Mouse (Mus musculus) forebrain, postnatal 0 days (tissue): ENCODE measurements around the gene Cdk17. TPM values are rescaled to one million over a fixed set of nuclear protein-coding genes. Genes with fewer than 3 reads are reported as not detected.

Experiments
- ATAC-seq: fragments of 200-750 bp; cut with Nextera tagmentation; 2 replicates; pipeline ENCODE4 v1.8.0; 2017; ENCODE audit warnings: mild to moderate bottlenecking, moderate library complexity
- DNase-seq: peaks from one replicate; pipeline ENCODE4 v3.0.0-alpha.2; 2015
- H3K27ac ChIP-seq: fragments of 300-500 bp; sonication (generic); 2 replicates; pipeline ENCODE4 v1.5.1; 2014; ENCODE audit warnings: low read depth, mild to moderate bottlenecking, antibody characterized with exemption, low read length, moderate library complexity, mixed read lengths
- H3K27me3 ChIP-seq: fragments of 300-500 bp; sonication (generic); 2 replicates; pipeline ENCODE4 v1.6.1; 2014; ENCODE audit warnings: mild to moderate bottlenecking, low read length, mixed read lengths; ENCODE audit not compliant: insufficient read depth
- H3K36me3 ChIP-seq: fragments of 300-500 bp; sonication (generic); 2 replicates; pipeline ENCODE4 v1.6.1; 2014; ENCODE audit warnings: mild to moderate bottlenecking, moderate library complexity; ENCODE audit not compliant: insufficient read depth
- H3K4me1 ChIP-seq: fragments of 300-500 bp; sonication (generic); 2 replicates; pipeline ENCODE4 v1.6.1; 2014; ENCODE audit warnings: antibody characterized with exemption; ENCODE audit not compliant: insufficient read depth
- H3K4me2 ChIP-seq: fragments of 300-500 bp; sonication (generic); 2 replicates; pipeline ENCODE4 v1.6.1; 2014; ENCODE audit warnings: low read depth, mild to moderate bottlenecking, moderate library complexity
- H3K4me3 ChIP-seq: fragments of 300-500 bp; sonication (generic); 2 replicates; pipeline ENCODE4 v1.5.1; 2014; ENCODE audit warnings: low read depth, low read length, mixed read lengths
- H3K9ac ChIP-seq: fragments of 300-500 bp; sonication (generic); 2 replicates; pipeline ENCODE4 v1.6.1; 2014; ENCODE audit warnings: mild to moderate bottlenecking
- H3K9me3 ChIP-seq: fragments of 300-500 bp; sonication (generic); 2 replicates; pipeline ENCODE4 v1.6.1; 2016; ENCODE audit warnings: low read length
- CTCF ChIP-seq: sonication (generic); IDR thresholded peaks from 2 replicates; pipeline ENCODE4 v1.5.1; 2016; ENCODE audit warnings: antibody characterized with exemption, control low read depth, low read depth
- WGBS: fragments of 180-500 bp; shearing (Covaris S2); extraction: QIAGEN DNeasy Blood & Tissue Kit; methylation state at CpG from one replicate; pipeline ENCODE4 v1.1.7; 2014; 5-methylcytosine and 5-hydroxymethylcytosine counted together
- polyA plus RNA-seq: library from polyadenylated mRNA; unstranded; fragments of >200 nt; fragmentation: Nextera tagmentation; extraction: Ambion mirVana; gene quantifications from 2 replicates; pipeline ENCODE4 v1.2.1, GENCODE M21; 2015
- total RNA-seq: library from RNA; depleted of rRNA; stranded (reverse); fragments of >200 nt; gene quantifications from 2 replicates; pipeline ENCODE4 v1.2.3, GENCODE M21; 2014

Cdk17 gene
- total and polyA plus RNA-seq, 2 experiments from 2014 or later = 46.8 to 149 TPM

GRCm38 (mm10) chr10:93291843-93292242 lies 131.2 kb downstream of the Cdk17 start:
- Histone ChIP-seq H3K36me3 (no peaks in the 10 kb centered on the region), H3K9me3 (no peaks in the 10 kb centered on the region), H3K4me3 (no peak overlapping the region), H3K27me3 (no peaks in the 10 kb centered on the region), H3K27ac (no peak overlapping the region), H3K4me1 (no peaks in the 10 kb centered on the region), H3K9ac (no peak overlapping the region), H3K4me2 (no peak overlapping the region)
- WGBS = 2% methylated on average over 6 of the region's 6 CpGs
- DNase-seq = peak; percentile 91
- ATAC-seq = peak; percentile 68; the same call in 1 of the 2 replicates
- peak; percentile 86 for TF ChIP-seq CTCF

- H3K27ac ChIP-seq = no peak overlapping the region
- no peak overlapping the region for H3K4me3 ChIP-seq
- ATAC-seq = no peak
- H3K9me3 ChIP-seq = no peaks in the 10 kb centered on the region
- WGBS = 84% methylated on average over 7 of the region's 7 CpGs
- no peak for DNase-seq
- H3K4me1 ChIP-seq = no peaks in the 10 kb centered on the region
- TF ChIP-seq CTCF = no peak
- no peak overlapping the region for H3K9ac ChIP-seq
- no peaks in the 10 kb centered on the region for H3K36me3 ChIP-seq
- no peaks in the 10 kb centered on the region for H3K27me3 ChIP-seq
- no peak overlapping the region for H3K4me2 ChIP-seq
Measured at GRCm38 (mm10) chr10:93293621-93294020, 132.9 kb downstream of the Cdk17 start.

GRCm38 (mm10) chr10:93294547-93295219 lies 134.0 kb downstream of the Cdk17 start:
- no peak overlapping the region for H3K4me3 ChIP-seq
- H3K36me3 ChIP-seq = no peaks in the 10 kb centered on the region
- no peak overlapping the region for H3K4me2 ChIP-seq
- 77% methylated on average over 20 of the region's 20 CpGs for WGBS
- TF ChIP-seq CTCF = no peak
- no peak for DNase-seq
- no peak overlapping the region for H3K27ac ChIP-seq
- ATAC-seq = no peak
- no peak overlapping the region for H3K9ac ChIP-seq
- H3K4me1 ChIP-seq = no peaks in the 10 kb centered on the region
- H3K27me3 ChIP-seq = no peaks in the 10 kb centered on the region
- no peaks in the 10 kb centered on the region for H3K9me3 ChIP-seq

- Histone ChIP-seq H3K9ac (no peak overlapping the region), H3K27me3 (no peaks in the 10 kb centered on the region), H3K4me3 (no peak overlapping the region), H3K4me1 (no peaks in the 10 kb centered on the region), H3K36me3 (no peaks in the 10 kb centered on the region), H3K9me3 (no peaks in the 10 kb centered on the region), H3K27ac (no peak overlapping the region), H3K4me2 (no peak overlapping the region)
- no peak for ATAC-seq
- DNase-seq = no peak
- 29% methylated on average over 5 of the region's 5 CpGs for WGBS
- peak; percentile 15; the same call in 1 of the 2 replicates for TF ChIP-seq CTCF
Measured at GRCm38 (mm10) chr10:93297774-93298173, 137.1 kb downstream of the Cdk17 start.

- ATAC-seq (no peak), DNase-seq (no peak)
- Histone ChIP-seq H3K36me3 (no peaks in the 10 kb centered on the region), H3K4me3 (no peak overlapping the region), H3K27ac (no peak overlapping the region), H3K9me3 (no peaks in the 10 kb centered on the region), H3K27me3 (no peaks in the 10 kb centered on the region), H3K9ac (no peak overlapping the region), H3K4me1 (no peaks in the 10 kb centered on the region), H3K4me2 (no peak overlapping the region)
- no peak for TF ChIP-seq CTCF
- 63% methylated on average over 7 of the region's 7 CpGs for WGBS
Measured at GRCm38 (mm10) chr10:93298208-93298607, 137.5 kb downstream of the Cdk17 start.

- 80% methylated on average over 8 of the region's 8 CpGs for WGBS
- Histone ChIP-seq H3K4me3 (no peak overlapping the region), H3K9me3 (no peaks in the 10 kb centered on the region), H3K9ac (no peak overlapping the region), H3K27ac (no peak overlapping the region), H3K27me3 (no peaks in the 10 kb centered on the region), H3K4me2 (no peak overlapping the region), H3K4me1 (no peaks in the 10 kb centered on the region), H3K36me3 (no peaks in the 10 kb centered on the region)
- ATAC-seq = no peak
- TF ChIP-seq CTCF = no peak
- no peak for DNase-seq
Measured at GRCm38 (mm10) chr10:93301831-93302230, 141.2 kb downstream of the Cdk17 start.

GRCm38 (mm10) chr10:93303231-93303630 lies 142.6 kb downstream of the Cdk17 start:
- ATAC-seq (no peak), DNase-seq (no peak)
- 78% methylated on average over 4 of the region's 4 CpGs for WGBS
- H3K4me1 ChIP-seq = no peaks in the 10 kb centered on the region
- no peak overlapping the region for H3K4me3 ChIP-seq
- TF ChIP-seq CTCF = no peak
- no peaks in the 10 kb centered on the region for H3K27me3 ChIP-seq
- H3K27ac ChIP-seq = no peak overlapping the region
- no peaks in the 10 kb centered on the region for H3K9me3 ChIP-seq
- H3K9ac ChIP-seq = no peak overlapping the region
- no peaks in the 10 kb centered on the region for H3K36me3 ChIP-seq
- H3K4me2 ChIP-seq = no peak overlapping the region
